Mouse (Mus musculus): ENCODE results near the gene Lcp2. TPM values are rescaled to one million over a fixed set of nuclear protein-coding genes. Genes with fewer than 3 reads are reported as not detected.

The Lcp2 gene
- polyA plus RNA-seq, 1 experiment from 2014 or later, result 4.7 TPM

- H3K9ac ChIP-seq (ENCODE audit: low read length), result no peak overlapping the region
- no peak overlapping the region for H3K4me2 ChIP-seq (ENCODE audit: low read depth, low read length)
- no peaks in the 10 kb centered on the region for H3K4me1 ChIP-seq (ENCODE audit: control insufficient read depth, insufficient read depth, low read length)
- H3K27ac ChIP-seq (ENCODE audit: low read length), result no peak overlapping the region
- no peaks in the 10 kb centered on the region for H3K9me3 ChIP-seq (replicated peaks; ENCODE audit: control insufficient read depth, low read length)
- no peak for ATAC-seq (ENCODE audit: insufficient read depth, low FRiP score)
- 82% methylated on average over 5 of the region's 5 CpGs for WGBS
- no peaks in the 10 kb centered on the region for H3K36me3 ChIP-seq (ENCODE audit: control insufficient read depth, insufficient read depth, low read length)
- H3K27me3 ChIP-seq (ENCODE audit: control insufficient read depth, insufficient read depth, low read length), result no peaks in the 10 kb centered on the region
- no peak overlapping the region for H3K4me3 ChIP-seq (replicated peaks; ENCODE audit: low read length)
Measured at GRCm38 (mm10) chr11:34035909-34036658, 10.6 kb upstream of the Lcp2 start.

GRCm38 (mm10) chr11:34040061-34040460 is 6.7 kb upstream of the Lcp2 start:
- no peaks in the 10 kb centered on the region for H3K36me3 ChIP-seq (ENCODE audit: control insufficient read depth, insufficient read depth, low read length)
- H3K9me3 ChIP-seq (replicated peaks; ENCODE audit: control insufficient read depth, low read length), result no peaks in the 10 kb centered on the region
- 75% methylated on average over 5 of the region's 5 CpGs for WGBS
- no peaks in the 10 kb centered on the region for H3K4me1 ChIP-seq (ENCODE audit: control insufficient read depth, insufficient read depth, low read length)
- H3K4me3 ChIP-seq (replicated peaks; ENCODE audit: low read length), result no peak overlapping the region
- no peak overlapping the region for H3K9ac ChIP-seq (ENCODE audit: low read length)
- H3K27ac ChIP-seq (ENCODE audit: low read length), result no peak overlapping the region
- no peaks in the 10 kb centered on the region for H3K27me3 ChIP-seq (ENCODE audit: control insufficient read depth, insufficient read depth, low read length)
- no peak for ATAC-seq (ENCODE audit: insufficient read depth, low FRiP score)
- H3K4me2 ChIP-seq (ENCODE audit: low read depth, low read length), result no peak overlapping the region

GRCm38 (mm10) chr11:34042808-34043207 is 3.9 kb upstream of the Lcp2 start:
- Histone ChIP-seq H3K9ac (ENCODE audit: low read length) (no peak overlapping the region), H3K27ac (ENCODE audit: low read length) (no peak overlapping the region), H3K4me1 (ENCODE audit: control insufficient read depth, insufficient read depth, low read length) (no peaks in the 10 kb centered on the region), H3K9me3 (replicated peaks; ENCODE audit: control insufficient read depth, low read length) (no peaks in the 10 kb centered on the region), H3K4me2 (ENCODE audit: low read depth, low read length) (no peak overlapping the region), H3K27me3 (ENCODE audit: control insufficient read depth, insufficient read depth, low read length) (no peaks in the 10 kb centered on the region), H3K36me3 (ENCODE audit: control insufficient read depth, insufficient read depth, low read length) (no peaks in the 10 kb centered on the region), H3K4me3 (replicated peaks; ENCODE audit: low read length) (no peak overlapping the region)
- no peak for ATAC-seq (ENCODE audit: insufficient read depth, low FRiP score)
- 66% methylated on average over 1 of the region's 1 CpGs for WGBS

GRCm38 (mm10) chr11:34047542-34047937 is 820 bp downstream of the Lcp2 start:
- 85% methylated on average over 5 of the region's 5 CpGs for WGBS

GRCm38 (mm10) chr11:34048375-34049124 is 1.8 kb downstream of the Lcp2 start:
- no peak for ATAC-seq (ENCODE audit: insufficient read depth, low FRiP score)
- WGBS, result 77% methylated on average over 8 of the region's 8 CpGs
- Histone ChIP-seq H3K36me3 (ENCODE audit: control insufficient read depth, insufficient read depth, low read length) (no peaks in the 10 kb centered on the region), H3K27me3 (ENCODE audit: control insufficient read depth, insufficient read depth, low read length) (no peaks in the 10 kb centered on the region), H3K4me3 (replicated peaks; ENCODE audit: low read length) (peak overlapping the region; percentile 10), H3K27ac (ENCODE audit: low read length) (no peak overlapping the region), H3K4me2 (ENCODE audit: low read depth, low read length) (no peak overlapping the region), H3K9me3 (replicated peaks; ENCODE audit: control insufficient read depth, low read length) (no peaks in the 10 kb centered on the region), H3K9ac (ENCODE audit: low read length) (no peak overlapping the region), H3K4me1 (ENCODE audit: control insufficient read depth, insufficient read depth, low read length) (no peaks in the 10 kb centered on the region)

More at GRCm38 (mm10) chr11:34047542-34047937, 820 bp downstream of the Lcp2 start:
- Histone ChIP-seq H3K4me1 (ENCODE audit: control insufficient read depth, insufficient read depth, low read length) (no peaks in the 10 kb centered on the region), H3K36me3 (ENCODE audit: control insufficient read depth, insufficient read depth, low read length) (no peaks in the 10 kb centered on the region), H3K4me3 (replicated peaks; ENCODE audit: low read length) (peak overlapping the region; percentile 2), H3K4me2 (ENCODE audit: low read depth, low read length) (no peak overlapping the region), H3K27ac (ENCODE audit: low read length) (no peak overlapping the region), H3K9ac (ENCODE audit: low read length) (no peak overlapping the region), H3K27me3 (ENCODE audit: control insufficient read depth, insufficient read depth, low read length) (no peaks in the 10 kb centered on the region), H3K9me3 (replicated peaks; ENCODE audit: control insufficient read depth, low read length) (no peaks in the 10 kb centered on the region)
- ATAC-seq (ENCODE audit: insufficient read depth, low FRiP score), result no peak

GRCm38 (mm10) chr11:34049125-34049379 is 2.3 kb downstream of the Lcp2 start:
- no peak overlapping the region for H3K4me2 ChIP-seq (ENCODE audit: low read depth, low read length)
- H3K9me3 ChIP-seq (replicated peaks; ENCODE audit: control insufficient read depth, low read length), result no peaks in the 10 kb centered on the region
- H3K9ac ChIP-seq (ENCODE audit: low read length), result no peak overlapping the region
- no peaks in the 10 kb centered on the region for H3K36me3 ChIP-seq (ENCODE audit: control insufficient read depth, insufficient read depth, low read length)
- no peak overlapping the region for H3K27ac ChIP-seq (ENCODE audit: low read length)
- H3K27me3 ChIP-seq (ENCODE audit: control insufficient read depth, insufficient read depth, low read length), result no peaks in the 10 kb centered on the region
- no peaks in the 10 kb centered on the region for H3K4me1 ChIP-seq (ENCODE audit: control insufficient read depth, insufficient read depth, low read length)
- H3K4me3 ChIP-seq (replicated peaks; ENCODE audit: low read length), result no peak overlapping the region
- whole genome bisulfite sequencing, result 91% methylated on average over 1 of the region's 1 CpGs
- ATAC-seq (ENCODE audit: insufficient read depth, low FRiP score), result no peak

GRCm38 (mm10) chr11:34050063-34050462 is 3.3 kb downstream of the Lcp2 start:
- no peak overlapping the region for H3K4me2 ChIP-seq (ENCODE audit: low read depth, low read length)
- no peak for ATAC-seq (ENCODE audit: insufficient read depth, low FRiP score)
- H3K4me1 ChIP-seq (ENCODE audit: control insufficient read depth, insufficient read depth, low read length), result no peaks in the 10 kb centered on the region

GRCm38 (mm10) chr11:34050643-34051042 is 3.9 kb downstream of the Lcp2 start:
- WGBS, result 69% methylated on average over 2 of the region's 2 CpGs
- Histone ChIP-seq H3K4me3 (replicated peaks; ENCODE audit: low read length) (no peak overlapping the region), H3K9ac (ENCODE audit: low read length) (no peak overlapping the region), H3K27ac (ENCODE audit: low read length) (no peak overlapping the region), H3K9me3 (replicated peaks; ENCODE audit: control insufficient read depth, low read length) (no peaks in the 10 kb centered on the region), H3K27me3 (ENCODE audit: control insufficient read depth, insufficient read depth, low read length) (no peaks in the 10 kb centered on the region), H3K4me2 (ENCODE audit: low read depth, low read length) (no peak overlapping the region), H3K36me3 (ENCODE audit: control insufficient read depth, insufficient read depth, low read length) (no peaks in the 10 kb centered on the region), H3K4me1 (ENCODE audit: control insufficient read depth, insufficient read depth, low read length) (no peaks in the 10 kb centered on the region)
- ATAC-seq (ENCODE audit: insufficient read depth, low FRiP score), result no peak

More at GRCm38 (mm10) chr11:34050063-34050462, 3.3 kb downstream of the Lcp2 start:
- Histone ChIP-seq H3K36me3 (ENCODE audit: control insufficient read depth, insufficient read depth, low read length) (no peaks in the 10 kb centered on the region), H3K9me3 (replicated peaks; ENCODE audit: control insufficient read depth, low read length) (no peaks in the 10 kb centered on the region), H3K27me3 (ENCODE audit: control insufficient read depth, insufficient read depth, low read length) (no peaks in the 10 kb centered on the region), H3K9ac (ENCODE audit: low read length) (no peak overlapping the region), H3K4me3 (replicated peaks; ENCODE audit: low read length) (no peak overlapping the region), H3K27ac (ENCODE audit: low read length) (no peak overlapping the region)
- WGBS, result 69% methylated on average over 1 of the region's 1 CpGs

GRCm38 (mm10) chr11:34053031-34053818 is 6.5 kb downstream of the Lcp2 start:
- Histone ChIP-seq H3K9me3 (replicated peaks; ENCODE audit: control insufficient read depth, low read length) (no peaks in the 10 kb centered on the region), H3K27me3 (ENCODE audit: control insufficient read depth, insufficient read depth, low read length) (no peaks in the 10 kb centered on the region), H3K9ac (ENCODE audit: low read length) (no peak overlapping the region), H3K4me2 (ENCODE audit: low read depth, low read length) (no peak overlapping the region), H3K4me1 (ENCODE audit: control insufficient read depth, insufficient read depth, low read length) (no peaks in the 10 kb centered on the region), H3K4me3 (replicated peaks; ENCODE audit: low read length) (no peak overlapping the region), H3K36me3 (ENCODE audit: control insufficient read depth, insufficient read depth, low read length) (no peaks in the 10 kb centered on the region), H3K27ac (ENCODE audit: low read length) (no peak overlapping the region)
- no peak for ATAC-seq (ENCODE audit: insufficient read depth, low FRiP score)
- WGBS, result 73% methylated on average over 6 of the region's 6 CpGs
